Mouse (Mus musculus): ENCODE results near the gene Gm281. TPM values are rescaled to one million over a fixed set of nuclear protein-coding genes. Genes with fewer than 3 reads are reported as not detected.

Gene Gm281
- polyA plus RNA-seq, 1 experiment from 2014 or later = 0.05 TPM

GRCm38 (mm10) chr14:13901611-13902067 lies 12.6 kb downstream of the Gm281 start:
- Histone ChIP-seq H3K4me3 (ENCODE audit: low read length) (peak overlapping the region; percentile 57), H3K27me3 (ENCODE audit: control insufficient read depth, insufficient read depth, low read depth, low read length) (no peaks in the 10 kb centered on the region), H3K9me3 (ENCODE audit: control insufficient read depth, low read length) (no peaks in the 10 kb centered on the region), H3K36me3 (ENCODE audit: control insufficient read depth, insufficient read depth, low read length) (no peaks in the 10 kb centered on the region), H3K27ac (ENCODE audit: low read length) (no peak overlapping the region), H3K4me2 (ENCODE audit: low read depth, low read length) (peak overlapping the region; percentile 91), H3K9ac (ENCODE audit: low read length) (peak overlapping the region; percentile 76), H3K4me1 (replicated peaks; ENCODE audit: control insufficient read depth, insufficient read depth, low read length) (no peaks in the 10 kb centered on the region)
- ATAC-seq (ENCODE audit: low read depth) = peak; percentile 74
- WGBS = under 1% methylated on average over 22 of the region's 22 CpGs

- Histone ChIP-seq H3K4me3 (ENCODE audit: low read length) (no peak overlapping the region), H3K4me1 (replicated peaks; ENCODE audit: control insufficient read depth, insufficient read depth, low read length) (no peaks in the 10 kb centered on the region), H3K9ac (ENCODE audit: low read length) (no peak overlapping the region), H3K4me2 (ENCODE audit: low read depth, low read length) (no peak overlapping the region), H3K9me3 (ENCODE audit: control insufficient read depth, low read length) (no peaks in the 10 kb centered on the region), H3K27me3 (ENCODE audit: control insufficient read depth, insufficient read depth, low read depth, low read length) (no peaks in the 10 kb centered on the region), H3K36me3 (ENCODE audit: control insufficient read depth, insufficient read depth, low read length) (no peaks in the 10 kb centered on the region), H3K27ac (ENCODE audit: low read length) (no peak overlapping the region)
- no peak for ATAC-seq (ENCODE audit: low read depth)
Measured at GRCm38 (mm10) chr14:13895198-13895597, 19.1 kb downstream of the Gm281 start.

DNA sequence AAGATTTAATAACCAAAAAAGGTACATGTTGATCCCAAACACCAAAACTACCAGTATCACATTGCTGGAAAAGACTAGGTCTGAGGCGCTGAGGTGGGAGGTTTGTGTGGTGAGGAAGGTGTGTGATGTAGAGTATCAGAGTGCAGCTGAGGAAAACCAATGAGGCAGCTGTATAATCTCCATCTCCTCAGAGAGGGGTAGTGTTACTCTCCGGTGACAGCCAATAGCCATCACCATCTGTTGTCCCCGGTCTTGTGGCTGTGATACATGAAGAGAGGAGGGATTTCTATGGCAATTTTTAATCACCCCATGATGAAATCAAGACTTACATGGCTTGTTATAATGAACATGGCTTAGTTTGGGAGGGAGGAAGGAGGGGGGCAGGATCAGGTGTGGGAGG lies 20.5 kb downstream of the Gm281 start:
- H3K27me3 ChIP-seq (ENCODE audit: control insufficient read depth, insufficient read depth, low read depth, low read length) = no peaks in the 10 kb centered on the region
- H3K36me3 ChIP-seq (ENCODE audit: control insufficient read depth, insufficient read depth, low read length) = no peaks in the 10 kb centered on the region
- H3K9me3 ChIP-seq (ENCODE audit: control insufficient read depth, low read length) = no peaks in the 10 kb centered on the region
- no peak overlapping the region for H3K4me2 ChIP-seq (ENCODE audit: low read depth, low read length)
- H3K4me3 ChIP-seq (ENCODE audit: low read length) = no peak overlapping the region
- H3K9ac ChIP-seq (ENCODE audit: low read length) = no peak overlapping the region
- no peak for ATAC-seq (ENCODE audit: low read depth)
- WGBS = 75% methylated on average over 3 of the region's 3 CpGs
- no peaks in the 10 kb centered on the region for H3K4me1 ChIP-seq (replicated peaks; ENCODE audit: control insufficient read depth, insufficient read depth, low read length)
- no peak overlapping the region for H3K27ac ChIP-seq (ENCODE audit: low read length)

DNA sequence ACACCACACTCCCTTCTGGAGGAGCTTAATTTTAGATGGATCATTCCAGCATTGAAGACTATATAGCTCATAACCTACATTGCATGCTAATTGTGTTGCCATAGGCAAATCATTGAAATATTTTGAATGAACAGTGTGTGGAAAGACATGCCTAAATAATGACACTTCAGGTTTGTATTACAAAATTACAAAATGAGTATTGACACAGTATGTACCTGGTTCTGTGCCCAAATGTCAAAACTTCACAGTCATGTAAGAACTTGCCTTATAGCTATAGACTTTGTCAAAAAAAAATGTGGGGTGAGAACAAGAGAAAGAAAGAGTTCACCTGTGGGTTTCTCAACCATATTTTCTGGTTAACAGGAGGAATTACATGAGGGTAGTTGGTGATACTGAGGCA lies 52.9 kb downstream of the Gm281 start:
- no peak overlapping the region for H3K4me3 ChIP-seq (ENCODE audit: low read length)
- no peak overlapping the region for H3K9ac ChIP-seq (ENCODE audit: low read length)
- H3K27me3 ChIP-seq (ENCODE audit: control insufficient read depth, insufficient read depth, low read depth, low read length) = no peaks in the 10 kb centered on the region
- no peak overlapping the region for H3K4me2 ChIP-seq (ENCODE audit: low read depth, low read length)
- no peak overlapping the region for H3K27ac ChIP-seq (ENCODE audit: low read length)
- no peaks in the 10 kb centered on the region for H3K36me3 ChIP-seq (ENCODE audit: control insufficient read depth, insufficient read depth, low read length)
- no peaks in the 10 kb centered on the region for H3K4me1 ChIP-seq (replicated peaks; ENCODE audit: control insufficient read depth, insufficient read depth, low read length)
- H3K9me3 ChIP-seq (ENCODE audit: control insufficient read depth, low read length) = no peaks in the 10 kb centered on the region
- ATAC-seq (ENCODE audit: low read depth) = no peak

- H3K36me3 ChIP-seq (ENCODE audit: control insufficient read depth, insufficient read depth, low read length) = no peaks in the 10 kb centered on the region
- no peaks in the 10 kb centered on the region for H3K4me1 ChIP-seq (replicated peaks; ENCODE audit: control insufficient read depth, insufficient read depth, low read length)
- no peak overlapping the region for H3K27ac ChIP-seq (ENCODE audit: low read length)
- H3K4me2 ChIP-seq (ENCODE audit: low read depth, low read length) = no peak overlapping the region
- no peaks in the 10 kb centered on the region for H3K27me3 ChIP-seq (ENCODE audit: control insufficient read depth, insufficient read depth, low read depth, low read length)
- H3K9me3 ChIP-seq (ENCODE audit: control insufficient read depth, low read length) = no peaks in the 10 kb centered on the region
- no peak overlapping the region for H3K4me3 ChIP-seq (ENCODE audit: low read length)
- WGBS = 79% methylated on average over 3 of the region's 3 CpGs
- no peak for ATAC-seq (ENCODE audit: low read depth)
- no peak overlapping the region for H3K9ac ChIP-seq (ENCODE audit: low read length)
Measured at GRCm38 (mm10) chr14:13812801-13813479, 101.3 kb downstream of the Gm281 start.

DNA sequence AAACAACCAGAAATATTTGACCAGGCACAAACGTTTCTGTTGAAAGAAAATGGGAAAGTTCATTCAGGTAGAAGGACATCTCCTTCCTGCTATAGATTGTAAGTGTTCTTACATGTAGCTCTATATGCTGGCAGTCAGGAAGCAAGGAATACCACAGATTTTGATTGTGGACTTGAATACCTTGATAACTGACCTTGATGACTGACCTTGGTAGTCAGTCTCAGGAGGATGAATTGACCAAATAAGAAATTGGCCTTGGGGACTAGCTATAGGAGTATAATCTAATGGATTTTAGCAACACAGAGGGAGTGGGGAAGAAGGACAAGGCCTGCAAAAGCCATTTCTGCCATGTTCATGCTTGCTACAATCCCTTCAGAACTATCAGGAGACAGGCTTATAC lies 123.8 kb downstream of the Gm281 start:
- Histone ChIP-seq H3K9ac (ENCODE audit: low read length) (no peak overlapping the region), H3K9me3 (ENCODE audit: control insufficient read depth, low read length) (no peaks in the 10 kb centered on the region), H3K36me3 (ENCODE audit: control insufficient read depth, insufficient read depth, low read length) (no peaks in the 10 kb centered on the region), H3K4me1 (replicated peaks; ENCODE audit: control insufficient read depth, insufficient read depth, low read length) (no peaks in the 10 kb centered on the region), H3K4me3 (ENCODE audit: low read length) (no peak overlapping the region), H3K27ac (ENCODE audit: low read length) (no peak overlapping the region), H3K4me2 (ENCODE audit: low read depth, low read length) (no peak overlapping the region), H3K27me3 (ENCODE audit: control insufficient read depth, insufficient read depth, low read depth, low read length) (no peaks in the 10 kb centered on the region)
- ATAC-seq (ENCODE audit: low read depth) = no peak
- 22% methylated on average over 1 of the region's 1 CpGs for WGBS

- H3K4me3 ChIP-seq (ENCODE audit: low read length) = no peak overlapping the region
- H3K27me3 ChIP-seq (ENCODE audit: control insufficient read depth, insufficient read depth, low read depth, low read length) = no peaks in the 10 kb centered on the region
- no peak overlapping the region for H3K27ac ChIP-seq (ENCODE audit: low read length)
- no peaks in the 10 kb centered on the region for H3K4me1 ChIP-seq (replicated peaks; ENCODE audit: control insufficient read depth, insufficient read depth, low read length)
- no peaks in the 10 kb centered on the region for H3K9me3 ChIP-seq (ENCODE audit: control insufficient read depth, low read length)
- H3K9ac ChIP-seq (ENCODE audit: low read length) = no peak overlapping the region
- no peaks in the 10 kb centered on the region for H3K36me3 ChIP-seq (ENCODE audit: control insufficient read depth, insufficient read depth, low read length)
- 16% methylated on average over 1 of the region's 1 CpGs for WGBS
- ATAC-seq (ENCODE audit: low read depth) = no peak
- no peak overlapping the region for H3K4me2 ChIP-seq (ENCODE audit: low read depth, low read length)
Measured at GRCm38 (mm10) chr14:13790001-13790400, 124.3 kb downstream of the Gm281 start.

DNA sequence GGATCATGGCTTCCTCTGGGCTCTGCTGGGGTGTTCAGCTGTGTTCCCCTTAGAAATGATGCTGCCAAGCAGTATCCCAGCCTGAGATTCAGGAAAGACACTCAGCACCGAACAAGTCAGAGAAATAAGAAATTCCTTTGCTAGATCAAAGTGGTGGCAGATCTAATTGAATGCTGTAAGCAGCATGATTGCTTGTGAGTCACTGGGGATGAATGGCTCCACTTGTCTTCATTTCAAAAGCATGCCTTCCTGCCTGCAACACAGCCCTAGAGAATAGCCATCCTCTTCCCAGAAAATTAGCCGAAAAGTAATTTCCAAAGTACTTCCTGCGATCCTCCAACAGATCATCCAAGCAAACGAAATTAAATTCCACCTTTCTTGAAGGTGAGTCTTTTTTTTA lies 131.3 kb downstream of the Gm281 start:
- H3K4me3 ChIP-seq (ENCODE audit: low read length) = no peak overlapping the region
- no peak overlapping the region for H3K4me2 ChIP-seq (ENCODE audit: low read depth, low read length)
- H3K36me3 ChIP-seq (ENCODE audit: control insufficient read depth, insufficient read depth, low read length) = no peaks in the 10 kb centered on the region
- no peaks in the 10 kb centered on the region for H3K9me3 ChIP-seq (ENCODE audit: control insufficient read depth, low read length)
- no peak overlapping the region for H3K27ac ChIP-seq (ENCODE audit: low read length)
- no peaks in the 10 kb centered on the region for H3K4me1 ChIP-seq (replicated peaks; ENCODE audit: control insufficient read depth, insufficient read depth, low read length)
- no peak for ATAC-seq (ENCODE audit: low read depth)
- WGBS = 67% methylated on average over 4 of the region's 4 CpGs
- no peaks in the 10 kb centered on the region for H3K27me3 ChIP-seq (ENCODE audit: control insufficient read depth, insufficient read depth, low read depth, low read length)
- H3K9ac ChIP-seq (ENCODE audit: low read length) = no peak overlapping the region

- Histone ChIP-seq H3K36me3 (ENCODE audit: control insufficient read depth, insufficient read depth, low read length) (no peaks in the 10 kb centered on the region), H3K4me3 (ENCODE audit: low read length) (no peak overlapping the region), H3K9ac (ENCODE audit: low read length) (no peak overlapping the region), H3K4me2 (ENCODE audit: low read depth, low read length) (no peak overlapping the region), H3K27me3 (ENCODE audit: control insufficient read depth, insufficient read depth, low read depth, low read length) (no peaks in the 10 kb centered on the region), H3K4me1 (replicated peaks; ENCODE audit: control insufficient read depth, insufficient read depth, low read length) (no peaks in the 10 kb centered on the region), H3K9me3 (ENCODE audit: control insufficient read depth, low read length) (no peaks in the 10 kb centered on the region), H3K27ac (ENCODE audit: low read length) (no peak overlapping the region)
- ATAC-seq (ENCODE audit: low read depth) = peak; percentile 73
- 24% methylated on average over 4 of the region's 6 CpGs for WGBS
Measured at GRCm38 (mm10) chr14:13778383-13778782, 135.9 kb downstream of the Gm281 start.

DNA sequence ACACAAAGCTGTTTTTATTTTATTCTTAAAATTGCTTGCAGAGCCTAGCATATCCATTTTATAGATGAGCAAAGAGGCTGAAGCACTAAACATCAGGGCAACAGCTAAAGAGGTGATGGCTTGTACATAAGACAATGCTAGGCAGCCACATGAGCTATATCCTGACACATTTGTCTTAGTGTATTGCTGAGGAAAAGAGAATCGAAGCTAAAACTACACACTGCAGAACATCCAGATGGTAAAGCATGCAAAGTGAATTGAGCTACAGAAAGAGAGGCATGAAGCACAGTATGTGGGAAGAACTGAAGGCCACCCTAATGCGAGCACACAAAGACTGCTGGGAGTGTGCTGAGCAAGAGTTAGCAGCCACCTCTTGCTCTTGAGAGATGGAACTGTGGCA lies 143.1 kb downstream of the Gm281 start:
- H3K4me3 ChIP-seq (ENCODE audit: low read length) = no peak overlapping the region
- H3K27me3 ChIP-seq (ENCODE audit: control insufficient read depth, insufficient read depth, low read depth, low read length) = no peaks in the 10 kb centered on the region
- H3K9ac ChIP-seq (ENCODE audit: low read length) = no peak overlapping the region
- no peak overlapping the region for H3K27ac ChIP-seq (ENCODE audit: low read length)
- no peak for ATAC-seq (ENCODE audit: low read depth)
- H3K36me3 ChIP-seq (ENCODE audit: control insufficient read depth, insufficient read depth, low read length) = no peaks in the 10 kb centered on the region
- 47% methylated on average over 2 of the region's 2 CpGs for WGBS
- no peaks in the 10 kb centered on the region for H3K9me3 ChIP-seq (ENCODE audit: control insufficient read depth, low read length)
- H3K4me1 ChIP-seq (replicated peaks; ENCODE audit: control insufficient read depth, insufficient read depth, low read length) = 0 out of 2 replicates have a peak, but pooled peaks cover 2% of the 10 kb centered on the region
- no peak overlapping the region for H3K4me2 ChIP-seq (ENCODE audit: low read depth, low read length)

Measured in lung, embryonic 16.5 days (tissue).